Mouse (Mus musculus) MEL (cell line): ENCODE measurements around the gene Ugt2b5. TPM values are rescaled to one million over a fixed set of nuclear protein-coding genes. Genes with fewer than 3 reads are reported as not detected.

ENCODE experiments used
- DNase-seq: peaks from one replicate; pipeline ENCODE4 v3.0.0; 2011; ENCODE audit warnings: low read depth, low spot score
- H3K27ac ChIP-seq: 2 replicates; pipeline ENCODE4 v1.5.1; 2012; ENCODE audit warnings: low read depth, mild to moderate bottlenecking, control low read depth, low read length, moderate library complexity; ENCODE audit not compliant: control insufficient read depth
- H3K27me3 ChIP-seq, 2 experiments: fragments of 150-350 bp in 1 of 2; sonication (generic) in 1 of 2; 2 replicates each; pipeline ENCODE4 v1.6.1; 2012; ENCODE audit warnings: low read length in 2 of 2, mild to moderate bottlenecking in 2 of 2, improper control_type of control experiment in 1 of 2, moderate library complexity in 1 of 2; ENCODE audit not compliant: insufficient read depth in 2 of 2, control insufficient read depth in 1 of 2
- H3K36me3 ChIP-seq, 2 experiments: 2 replicates each; pipeline ENCODE4 v1.6.1; 2012 to 2014; ENCODE audit warnings: low read length in 2 of 2, improper control_type of control experiment in 1 of 2, inconsistent platforms in 1 of 2, mild to moderate bottlenecking in 1 of 2; ENCODE audit not compliant: insufficient read depth in 2 of 2, control insufficient read depth in 1 of 2
- H3K4me1 ChIP-seq, 2 experiments: fragments of 150-350 bp in 1 of 2; sonication (generic) in 1 of 2; 2 replicates each; pipeline ENCODE4 v1.6.1; 2012; ENCODE audit warnings: low read length in 2 of 2, improper control_type of control experiment in 1 of 2, mild to moderate bottlenecking in 1 of 2; ENCODE audit not compliant: insufficient read depth in 2 of 2, control insufficient read depth in 1 of 2
- H3K4me3 ChIP-seq, 2 experiments: fragments of 150-350 bp in 1 of 2; sonication (generic) in 1 of 2; 2 replicates each; pipeline ENCODE4 v1.5.1; 2012; ENCODE audit warnings: low read depth in 2 of 2, low read length in 2 of 2, mild to moderate bottlenecking in 2 of 2, moderate library complexity in 2 of 2, control low read depth in 1 of 2, improper control_type of control experiment in 1 of 2; ENCODE audit not compliant: control insufficient read depth in 1 of 2, insufficient read depth in 1 of 2
- H3K79me2 ChIP-seq: 2 replicates; pipeline ENCODE4 v1.6.1; 2012; ENCODE audit warnings: mild to moderate bottlenecking, low read length, moderate library complexity; ENCODE audit not compliant: control insufficient read depth, poor library complexity, insufficient read depth
- H3K9ac ChIP-seq: 2 replicates; pipeline ENCODE4 v1.6.1; 2012; ENCODE audit warnings: low read depth, mild to moderate bottlenecking, control low read depth, low read length, moderate library complexity; ENCODE audit not compliant: control insufficient read depth, poor library complexity, severe bottlenecking
- H3K9me3 ChIP-seq: fragments of 150-350 bp; sonication (generic); replicated peaks from 2 replicates; pipeline ENCODE4 v1.6.1; 2012; ENCODE audit warnings: mild to moderate bottlenecking, low read length, improper control_type of control experiment, moderate library complexity; ENCODE audit not compliant: insufficient read depth
- BHLHE40 ChIP-seq: IDR thresholded peaks from 2 replicates; pipeline ENCODE4 v1.6.1; 2012; ENCODE audit warnings: low read depth, mild to moderate bottlenecking, inconsistent platforms, low read length, improper control_type of control experiment, borderline replicate concordance
- CHD1 ChIP-seq: IDR thresholded peaks from 2 replicates; pipeline ENCODE4 v1.6.1; 2012; ENCODE audit warnings: low read depth, mild to moderate bottlenecking, inconsistent platforms, low read length, improper control_type of control experiment
- CHD2 ChIP-seq: IDR thresholded peaks from 2 replicates; pipeline ENCODE4 v1.6.1; 2011; ENCODE audit warnings: low read length, improper control_type of control experiment
- CTCF ChIP-seq, 3 experiments: IDR thresholded peaks in 2 of 3; conservative IDR thresholded peaks in 1 of 3; 2 replicates each; pipeline ENCODE4 v1.5.1; 2011 to 2012; ENCODE audit warnings: low read length in 3 of 3, low read depth in 2 of 3, mild to moderate bottlenecking in 2 of 3, improper control_type of control experiment in 1 of 3, inconsistent platforms in 1 of 3, mixed read lengths in 1 of 3, moderate library complexity in 1 of 3; ENCODE audit not compliant: control insufficient read depth in 1 of 3, insufficient read depth in 1 of 3, poor library complexity in 1 of 3, severe bottlenecking in 1 of 3
- GATA1 ChIP-seq: IDR thresholded peaks from 2 replicates; pipeline ENCODE4 v1.6.1; 2011; ENCODE audit warnings: low read depth, low read length, improper control_type of control experiment
- KAT2A ChIP-seq: conservative IDR thresholded peaks from 2 replicates; pipeline ENCODE4 v1.6.1; 2012; ENCODE audit warnings: low read depth, low read length, improper control_type of control experiment, inconsistent platforms
- MAFK ChIP-seq: IDR thresholded peaks from 2 replicates; pipeline ENCODE4 v1.6.1; 2011; ENCODE audit warnings: low read depth, mild to moderate bottlenecking, low read length, improper control_type of control experiment, borderline replicate concordance
- MXI1 ChIP-seq: IDR thresholded peaks from 2 replicates; pipeline ENCODE4 v1.6.1; 2011; ENCODE audit warnings: mild to moderate bottlenecking, low read depth, low read length, improper control_type of control experiment
- MYB ChIP-seq: IDR thresholded peaks from 2 replicates; pipeline ENCODE4 v1.6.1; 2011; ENCODE audit warnings: mild to moderate bottlenecking, low read depth, low read length, improper control_type of control experiment
- NRF1 ChIP-seq: IDR thresholded peaks from 2 replicates; pipeline ENCODE4 v1.6.1; 2014; ENCODE audit warnings: low read depth, mild to moderate bottlenecking, inconsistent platforms, low read length, improper control_type of control experiment, moderate library complexity; ENCODE audit not compliant: poor library complexity, insufficient read depth, severe bottlenecking
- POLR2A ChIP-seq, 2 experiments: IDR thresholded peaks; 2 replicates each; pipeline ENCODE4 v1.6.1; 2011 to 2012; ENCODE audit warnings: low read length in 2 of 2, mild to moderate bottlenecking in 2 of 2, control low read depth in 1 of 2, improper control_type of control experiment in 1 of 2, low read depth in 1 of 2, moderate library complexity in 1 of 2; ENCODE audit not compliant: control insufficient read depth in 1 of 2, insufficient read depth in 1 of 2, poor library complexity in 1 of 2
- POLR2AphosphoS5 ChIP-seq: IDR thresholded peaks from 2 replicates; pipeline ENCODE4 v1.6.1; 2012; ENCODE audit warnings: low read depth, borderline replicate concordance, mild to moderate bottlenecking, inconsistent platforms, low read length, moderate library complexity, mixed read lengths
- RAD21 ChIP-seq: IDR thresholded peaks from 2 replicates; pipeline ENCODE4 v1.6.1; 2011; ENCODE audit warnings: mild to moderate bottlenecking, low read depth, low read length, improper control_type of control experiment
- SIN3A ChIP-seq: IDR thresholded peaks from 2 replicates; pipeline ENCODE4 v1.6.1; 2012; ENCODE audit warnings: low read length, improper control_type of control experiment, inconsistent platforms
- SMC3 ChIP-seq: IDR thresholded peaks from 2 replicates; pipeline ENCODE4 v1.6.1; 2011; ENCODE audit warnings: low read depth, low read length, improper control_type of control experiment
- TAL1 ChIP-seq: IDR thresholded peaks from 2 replicates; pipeline ENCODE4 v1.6.1; 2012; ENCODE audit warnings: mild to moderate bottlenecking, inconsistent platforms, low read length, moderate library complexity, mixed read lengths
- USF2 ChIP-seq, 2 experiments: IDR thresholded peaks; 2 replicates each; pipeline ENCODE4 v1.6.1; 2011 to 2012; ENCODE audit warnings: improper control_type of control experiment in 2 of 2, low read length in 2 of 2, borderline replicate concordance in 1 of 2, inconsistent platforms in 1 of 2, low read depth in 1 of 2, mild to moderate bottlenecking in 1 of 2; ENCODE audit not compliant: insufficient read depth in 1 of 2
- ZMIZ1 ChIP-seq: IDR thresholded peaks from 2 replicates; pipeline ENCODE4 v1.6.1; 2012; ENCODE audit warnings: low read depth, mild to moderate bottlenecking, inconsistent platforms, low read length, improper control_type of control experiment, moderate library complexity
- polyA plus RNA-seq, 2 experiments: library from polyadenylated mRNA; stranded (reverse) in 1 of 2; unstranded in 1 of 2; fragments of >175 nt in 1 of 2; fragments of >200 nt in 1 of 2; gene quantifications; 2 replicates each; pipeline versions ENCODE4 v1.2.1 to v1.2.4; 2012; ENCODE audit warnings: low replicate concordance in 2 of 2, low read depth in 1 of 2; ENCODE audit not compliant: insufficient read length in 2 of 2, insufficient read depth in 1 of 2, missing spikeins in 1 of 2
- total RNA-seq: library from RNA; depleted of rRNA; stranded (reverse); fragments of 300-350 nt; gene quantifications from 2 replicates; pipeline ENCODE4 v1.2.3, GENCODE M21; 2012

The Ugt2b5 gene
- total and polyA plus RNA-seq, 3 experiments, result not detected

DNA sequence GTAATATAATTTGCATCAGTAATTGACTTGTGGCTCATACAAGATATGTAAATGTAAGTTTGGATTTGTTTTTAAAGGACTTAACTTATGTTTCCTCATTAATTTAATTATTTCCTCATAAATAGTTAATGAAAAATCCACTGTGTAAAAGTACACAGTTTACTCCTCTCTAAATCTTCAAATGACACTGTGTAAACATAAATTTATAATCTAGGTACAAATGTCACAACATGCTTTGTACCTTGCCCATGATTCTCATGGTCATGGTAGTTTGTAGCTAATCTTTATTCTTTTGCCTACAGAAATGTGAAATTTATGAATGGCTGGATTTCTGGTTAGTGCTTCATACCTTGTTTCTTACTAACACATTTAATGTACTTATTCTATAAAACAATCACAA lies 49.0 kb downstream of the Ugt2b5 start:
- Histone ChIP-seq H3K4me3 (no peak overlapping the region), H3K36me3 (no peaks in the 10 kb centered on the region), H3K4me1 (no peaks in the 10 kb centered on the region), H3K27ac (no peak overlapping the region), H3K9me3 (no peaks in the 10 kb centered on the region), H3K79me2 (no peaks in the 10 kb centered on the region), H3K27me3 (no peaks in the 10 kb centered on the region), H3K9ac (no peak overlapping the region)
- TF ChIP-seq CHD2, result no peak
- no peak for TF ChIP-seq NRF1
- TF ChIP-seq CHD1, result no peak
- TF ChIP-seq USF2 (IDR thresholded peaks at IDR 0.05; ENCODE audit: borderline replicate concordance in 1 of 2, insufficient read depth in 1 of 2, low read depth in 1 of 2, low read length in 2 of 2), result no peak
- TF ChIP-seq KAT2A, result no peak
- TF ChIP-seq SIN3A, result no peak
- TF ChIP-seq POLR2A (IDR thresholded peaks at IDR 0.05; ENCODE audit: control insufficient read depth in 1 of 2, insufficient read depth in 1 of 2, low read depth in 1 of 2, low read length in 2 of 2, poor library complexity in 1 of 2), result no peak
- no peak for TF ChIP-seq SMC3
- no peak for TF ChIP-seq ZMIZ1
- TF ChIP-seq RAD21, result no peak
- DNase-seq, result no peak

DNA sequence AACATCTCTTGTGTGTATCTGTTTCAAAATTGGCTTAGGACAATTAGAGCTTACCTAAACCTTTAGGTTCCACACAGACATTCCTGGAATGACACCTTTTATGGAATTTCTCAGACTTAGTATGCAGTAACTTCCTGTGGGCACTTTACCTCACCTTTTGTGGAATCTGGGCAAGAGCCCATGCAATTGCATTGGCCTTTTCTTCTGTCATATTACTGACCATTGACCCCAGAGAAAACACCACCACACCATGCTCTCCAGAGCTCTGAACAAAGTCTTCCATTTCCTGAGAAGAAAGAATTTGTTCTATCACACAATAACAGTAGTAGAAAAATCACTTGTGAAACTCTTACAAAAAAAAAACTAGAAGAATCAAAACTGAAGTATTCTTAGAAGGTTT lies 50.9 kb downstream of the Ugt2b5 start:
- Histone ChIP-seq H3K27ac (no peak overlapping the region), H3K36me3 (no peaks in the 10 kb centered on the region), H3K4me3 (no peak overlapping the region), H3K4me1 (no peaks in the 10 kb centered on the region), H3K9me3 (no peaks in the 10 kb centered on the region), H3K9ac (no peak overlapping the region), H3K79me2 (no peaks in the 10 kb centered on the region), H3K27me3 (no peaks in the 10 kb centered on the region)
- no peak for DNase-seq
- TF ChIP-seq POLR2AphosphoS5 (no peak), SIN3A (no peak), MYB (no peak), MAFK (no peak), MXI1 (no peak), BHLHE40 (no peak), SMC3 (no peak), TAL1 (no peak), KAT2A (no peak), CTCF (IDR thresholded peaks at IDR 0.05 in 2 of 3, conservative IDR thresholded peaks at IDR 0.05 in 1 of 3; ENCODE audit: control insufficient read depth in 1 of 3, insufficient read depth in 1 of 3, low read depth in 2 of 3, low read length in 3 of 3, poor library complexity in 1 of 3, severe bottlenecking in 1 of 3) (no peak), GATA1 (no peak), CHD2 (no peak)
